Mouse (Mus musculus) right cerebral cortex, postnatal 25 days (tissue): ENCODE measurements at regions not wholly inside any gene's neighbourhood (a gene's known extent, or its start where the extent isn't known, plus 50 kb on each side); places are given as distances from the start of the nearest gene placed in this dataset.
A peak's percentile ranks its signal among the peaks of the same experiment; 100 is the strongest.
"Not testable (repeated sequence)": the region's sequence is repeated elsewhere in the genome, so short reads cannot be mapped to it uniquely, and the experiment has no call there.

Experiments used
- DNase-seq: peaks from one replicate; pipeline ENCODE4 v3.0.0; 2022

DNA sequence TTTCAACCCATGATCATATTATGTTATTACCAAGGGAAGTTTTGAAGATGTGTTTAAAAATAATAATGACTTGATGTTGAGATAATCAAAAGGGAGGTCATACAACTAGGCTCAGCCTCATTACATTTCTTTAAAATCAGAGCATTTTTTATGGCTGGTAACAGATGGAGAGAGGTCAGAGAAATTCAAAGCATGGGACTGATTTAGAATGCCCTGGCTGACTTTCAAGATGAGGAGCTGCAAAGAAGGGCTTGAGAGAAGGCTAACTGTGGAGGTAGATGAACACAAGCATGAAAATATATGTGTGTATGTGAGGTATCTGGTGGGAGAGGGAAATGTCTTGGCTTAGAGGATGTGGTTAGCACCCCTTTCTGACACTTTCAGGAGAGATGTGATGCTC lies 502.6 kb upstream of the Gdi2 start:
- DNase-seq: not testable (repeated sequence)

DNA sequence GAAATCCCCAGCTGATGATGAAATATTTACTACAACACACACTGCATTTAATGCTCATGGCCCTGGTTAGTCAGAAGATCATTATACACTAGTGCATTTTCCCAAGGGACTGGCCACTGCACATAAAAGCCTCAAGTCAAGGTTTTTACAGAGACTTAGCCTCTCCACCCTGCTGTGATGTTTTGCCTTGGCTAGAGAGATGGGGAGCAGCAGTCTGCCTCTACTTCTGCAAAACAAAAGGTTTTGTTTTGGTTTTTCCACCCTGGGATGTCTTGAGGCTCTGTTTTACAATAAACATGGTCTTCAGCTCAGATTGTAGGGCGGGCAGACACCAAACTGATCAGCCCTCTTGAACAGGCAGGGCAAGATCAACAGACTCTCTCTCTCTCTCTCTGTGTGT lies 500.9 kb upstream of the Gdi2 start:
- peak; percentile 3 for DNase-seq

DNA sequence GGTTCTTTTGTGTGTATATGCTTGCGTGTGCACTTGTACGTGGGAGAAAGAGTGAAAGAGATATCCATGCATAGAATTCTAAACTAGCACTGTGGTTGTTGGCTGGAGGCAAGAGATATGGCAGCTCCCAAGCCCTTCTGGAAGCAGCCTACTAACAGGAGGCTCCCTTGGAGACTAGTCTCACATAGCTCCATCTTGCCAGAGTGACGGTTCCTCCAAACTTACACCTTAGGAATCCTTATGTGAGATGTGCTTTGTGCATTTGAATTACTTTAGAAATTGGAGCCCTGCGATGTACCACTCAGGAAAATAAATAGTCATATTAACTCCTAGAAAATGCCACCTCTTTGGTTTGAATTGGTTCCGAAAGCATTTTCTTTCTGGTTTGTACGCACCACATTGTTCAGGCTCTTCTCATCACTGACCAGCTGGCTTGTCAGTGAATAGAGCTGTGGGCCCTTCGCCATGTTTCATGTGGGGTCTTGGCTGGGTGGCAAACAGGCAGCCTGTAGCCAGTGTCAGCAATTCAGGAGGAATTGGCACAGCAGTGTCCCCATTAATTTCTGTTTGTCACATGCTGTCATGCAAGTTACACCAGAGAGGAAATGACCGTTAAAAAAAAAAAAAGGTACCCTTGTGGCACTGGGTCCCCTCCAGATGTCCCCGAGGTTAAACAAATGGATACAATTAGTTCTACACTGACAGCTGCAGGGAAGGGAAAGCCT lies 491.3 kb upstream of the Gdi2 start:
- DNase-seq: not testable (repeated sequence)

DNA sequence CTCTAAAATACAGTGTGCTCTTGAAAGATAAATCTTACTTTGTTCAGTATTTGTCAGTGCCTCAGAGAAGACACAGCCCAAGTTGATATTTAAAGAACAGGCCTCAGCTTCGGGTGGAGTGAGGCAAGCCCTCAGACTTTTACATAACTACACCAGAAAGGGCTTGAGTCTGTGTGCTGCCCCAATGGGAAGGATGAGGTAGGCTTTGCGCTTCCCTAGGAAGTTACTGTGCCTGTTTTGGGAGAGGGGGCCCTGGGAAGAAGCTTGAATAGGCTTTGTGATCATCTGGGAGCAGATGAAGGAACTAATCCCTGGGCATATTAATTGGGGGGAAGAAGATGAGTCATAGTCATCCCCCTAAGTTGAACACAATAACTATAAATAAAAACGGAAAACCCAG lies 454.4 kb upstream of the Gdi2 start:
- not testable (repeated sequence) for DNase-seq

DNA sequence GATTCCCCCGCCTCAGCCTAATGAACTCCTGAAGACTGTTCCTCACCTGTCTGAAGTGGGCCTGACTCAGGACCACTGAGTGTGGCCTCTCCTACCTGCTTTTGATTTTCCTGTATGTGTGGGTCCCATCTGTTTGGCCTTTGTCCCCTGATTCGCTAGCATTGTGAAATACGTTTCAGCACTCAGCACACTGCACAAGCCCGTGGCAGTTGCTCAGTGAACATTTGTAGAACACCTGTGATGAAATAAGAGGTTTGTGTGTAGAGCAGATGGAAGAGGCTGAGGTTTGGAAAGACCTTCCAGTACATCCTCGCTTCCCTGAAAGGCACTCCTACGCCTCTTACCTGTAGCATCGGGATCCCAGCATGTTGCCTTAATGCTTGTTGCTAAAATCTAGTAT lies 447.9 kb upstream of the Gdi2 start:
- not testable (repeated sequence) for DNase-seq

DNA sequence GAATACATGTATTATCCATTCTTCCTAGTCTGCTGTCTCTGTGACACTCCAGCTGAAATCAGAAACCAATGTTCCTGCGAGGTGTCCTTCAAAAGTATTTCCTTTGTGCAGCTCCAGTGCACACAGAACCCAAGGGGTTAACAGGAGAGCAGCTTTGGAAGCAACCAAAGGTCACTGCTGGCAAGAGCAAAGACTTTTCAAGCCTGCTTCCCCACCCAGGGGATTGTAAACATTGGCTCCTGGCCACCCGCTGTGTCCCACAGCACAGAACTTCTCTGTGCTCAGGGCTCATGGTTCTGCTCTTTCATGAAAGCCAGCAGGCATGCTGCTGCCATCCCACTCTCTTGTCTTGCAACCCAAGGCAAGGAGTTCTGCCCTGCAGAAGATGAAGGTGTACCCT lies 431.3 kb upstream of the Gdi2 start:
- DNase-seq: not testable (repeated sequence)

DNA sequence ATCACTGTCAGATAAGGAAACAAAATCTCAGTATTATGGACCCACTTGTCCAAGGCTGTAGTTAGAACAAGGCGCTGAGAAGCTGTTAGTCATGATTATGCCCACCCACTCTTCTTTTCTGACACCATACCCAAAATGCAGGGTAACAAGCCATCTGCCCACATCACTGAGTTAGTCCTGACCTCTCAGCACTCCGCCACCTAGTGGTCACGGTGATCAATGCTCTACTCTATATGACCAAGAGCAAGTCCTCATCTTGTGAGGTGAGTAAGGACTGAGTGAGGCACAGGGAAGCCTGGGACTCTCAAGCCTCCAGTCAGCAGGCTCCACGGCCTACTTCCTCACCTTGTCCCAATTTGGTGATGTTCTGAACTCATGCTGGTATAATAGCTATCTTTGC lies 409.7 kb upstream of the Gdi2 start:
- DNase-seq: not testable (repeated sequence)

DNA sequence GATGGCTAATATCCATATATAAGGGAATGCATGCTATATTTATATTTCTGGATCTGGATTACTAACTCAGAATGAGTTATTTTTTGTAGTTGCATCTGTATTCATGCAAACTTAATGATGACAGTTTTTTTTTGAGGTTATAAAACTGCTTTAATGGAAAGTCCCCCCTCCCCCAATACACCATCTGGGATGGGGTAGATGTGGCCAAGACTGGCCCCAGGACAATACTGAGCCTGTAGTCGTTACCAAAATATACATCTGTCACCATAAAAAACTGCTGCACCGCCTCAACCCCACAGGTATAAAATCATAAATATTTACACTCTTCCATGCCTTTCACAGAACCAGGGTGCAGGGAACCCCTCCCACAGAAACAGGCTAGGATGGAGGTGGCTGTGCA lies 400.6 kb upstream of the Gdi2 start:
- DNase-seq: not testable (repeated sequence)

DNA sequence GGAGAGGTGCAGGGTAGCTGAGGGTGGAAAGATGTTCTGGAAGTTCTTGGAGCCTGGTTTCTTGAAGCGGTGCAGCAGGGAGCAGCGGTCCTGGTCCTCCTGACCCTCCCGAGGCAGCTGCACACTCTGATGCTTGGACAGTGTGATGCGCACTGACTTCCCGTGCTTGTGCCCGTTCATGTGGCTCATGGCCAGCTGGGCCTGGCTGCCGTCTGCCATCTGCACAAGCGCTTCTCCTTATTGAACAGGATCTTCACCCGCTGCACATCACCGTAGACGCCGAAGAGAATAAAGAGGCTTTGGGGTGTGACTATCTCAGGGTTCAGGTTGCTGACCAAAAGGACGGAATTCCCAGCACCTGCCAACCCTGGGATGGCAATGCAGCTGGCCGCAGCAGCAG lies 399.2 kb upstream of the Gdi2 start:
- DNase-seq: no peak

DNA sequence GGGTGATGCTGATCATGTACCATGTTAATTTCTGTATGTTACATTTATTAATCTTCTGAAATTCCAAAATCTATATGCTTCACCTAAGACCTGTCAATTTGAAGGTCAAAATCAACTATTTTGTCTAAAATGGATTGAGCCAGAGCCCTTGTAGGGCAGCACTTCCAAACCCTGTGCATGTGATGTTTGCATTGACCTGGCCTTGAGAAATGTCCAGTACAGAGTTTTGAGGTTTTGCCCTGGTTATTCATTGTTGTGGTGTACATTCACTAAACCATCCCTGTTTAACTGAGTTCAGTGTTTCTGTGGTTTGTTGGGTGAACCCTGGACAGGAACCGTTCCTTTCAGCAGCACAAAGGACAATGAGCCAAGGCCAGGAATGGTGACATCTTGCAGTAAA lies 392.4 kb upstream of the Gdi2 start:
- not testable (repeated sequence) for DNase-seq
